Mouse (Mus musculus) CH12.LX (cell line): ENCODE results near the gene Dexi. TPM values are rescaled to one million over a fixed set of nuclear protein-coding genes. Genes with fewer than 3 reads are reported as not detected.

Experiments
- DNase-seq: peaks from one replicate; pipeline ENCODE4 v3.0.0-alpha.2; 2013; ENCODE audit errors: extremely low read depth
- H3K27ac ChIP-seq: 2 replicates; pipeline ENCODE4 v1.5.1; 2012; ENCODE audit warnings: low read depth, mild to moderate bottlenecking, control low read depth, moderate library complexity; ENCODE audit not compliant: insufficient read depth
- H3K27me3 ChIP-seq: replicated peaks from 2 replicates; pipeline ENCODE3; 2012; ENCODE audit warnings: inconsistent platforms
- H3K36me3 ChIP-seq, 2 experiments: replicated peaks in 1 of 2; 2 replicates each; pipeline versions ENCODE3 to v1.6.1; 2012; ENCODE audit warnings: inconsistent platforms in 1 of 2, low read length in 1 of 2, mild to moderate bottlenecking in 1 of 2, mixed read lengths in 1 of 2, moderate library complexity in 1 of 2; ENCODE audit not compliant: control insufficient read depth in 1 of 2, insufficient read depth in 1 of 2
- H3K4me1 ChIP-seq, 2 experiments: 2 replicates each; pipeline ENCODE4 v1.6.1; 2012; ENCODE audit warnings: inconsistent platforms in 1 of 2, moderate library complexity in 1 of 2; ENCODE audit not compliant: insufficient read depth in 2 of 2, control insufficient read depth in 1 of 2
- H3K4me2 ChIP-seq: 2 replicates; pipeline ENCODE4 v1.6.1; 2012; ENCODE audit warnings: low read depth, mild to moderate bottlenecking, control low read depth; ENCODE audit not compliant: poor library complexity, insufficient read depth, severe bottlenecking
- H3K4me3 ChIP-seq, 3 experiments: fragments of 150-350 bp in 1 of 3; sonication (generic) in 1 of 3; replicated peaks in 1 of 3; 2 replicates each; pipeline versions ENCODE3 to v1.5.1; 2011 to 2012; ENCODE audit warnings: low read depth in 2 of 3, low read length in 2 of 3, mild to moderate bottlenecking in 2 of 3, moderate library complexity in 2 of 3, control low read depth in 1 of 3, improper control_type of control experiment in 1 of 3, inconsistent platforms in 1 of 3, mixed read lengths in 1 of 3; ENCODE audit not compliant: poor library complexity in 1 of 3
- H3K79me2 ChIP-seq: replicated peaks from 2 replicates; pipeline ENCODE4 v1.6.1; 2012; ENCODE audit warnings: mild to moderate bottlenecking, moderate library complexity; ENCODE audit not compliant: control insufficient read depth, poor library complexity, insufficient read depth, severe bottlenecking; ENCODE audit errors: extremely low read depth
- H3K9ac ChIP-seq: 2 replicates; pipeline ENCODE4 v1.6.1; 2012; ENCODE audit warnings: low read depth, mild to moderate bottlenecking, control low read depth, moderate library complexity; ENCODE audit not compliant: insufficient read depth
- H3K9me3 ChIP-seq: replicated peaks from 2 replicates; pipeline ENCODE3; 2012; ENCODE audit warnings: low read length, inconsistent platforms, mixed read lengths
- BHLHE40 ChIP-seq: IDR thresholded peaks from 2 replicates; pipeline ENCODE4 v1.6.1; 2011; ENCODE audit warnings: mild to moderate bottlenecking, low read depth, low read length, improper control_type of control experiment
- CHD1 ChIP-seq: IDR thresholded peaks from 2 replicates; pipeline ENCODE4 v1.6.1; 2012; ENCODE audit warnings: low read depth, low read length, improper control_type of control experiment, inconsistent platforms
- CHD2 ChIP-seq: IDR thresholded peaks from 2 replicates; pipeline ENCODE4 v1.6.1; 2011; ENCODE audit warnings: low read length, improper control_type of control experiment
- CTCF ChIP-seq, 2 experiments: IDR thresholded peaks in 1 of 2; conservative IDR thresholded peaks in 1 of 2; 2 replicates each; pipeline ENCODE4 v1.5.1; 2011 to 2012; ENCODE audit warnings: low read depth in 2 of 2, low read length in 2 of 2, improper control_type of control experiment in 1 of 2, inconsistent platforms in 1 of 2, mild to moderate bottlenecking in 1 of 2, moderate library complexity in 1 of 2
- E2F4 ChIP-seq: IDR thresholded peaks from 2 replicates; pipeline ENCODE4 v1.6.1; 2011; ENCODE audit warnings: low read depth, low read length, improper control_type of control experiment; ENCODE audit not compliant: insufficient replicate concordance
- ELF1 ChIP-seq: IDR thresholded peaks from 2 replicates; pipeline ENCODE4 v1.6.1; 2014; ENCODE audit warnings: low read depth, mild to moderate bottlenecking, inconsistent platforms, low read length, improper control_type of control experiment
- EP300 ChIP-seq: IDR thresholded peaks from 2 replicates; pipeline ENCODE4 v1.6.1; 2011; ENCODE audit warnings: low read length, improper control_type of control experiment
- ETS1 ChIP-seq: conservative IDR thresholded peaks from 2 replicates; pipeline ENCODE4 v1.6.1; 2012; ENCODE audit warnings: low read depth, mild to moderate bottlenecking, inconsistent platforms, low read length, improper control_type of control experiment, moderate library complexity
- GABPA ChIP-seq: IDR thresholded peaks from 2 replicates; pipeline ENCODE4 v1.6.1; 2012; ENCODE audit warnings: low read depth, low read length, improper control_type of control experiment, inconsistent platforms; ENCODE audit not compliant: insufficient replicate concordance
- HCFC1 ChIP-seq: IDR thresholded peaks from 2 replicates; pipeline ENCODE4 v1.6.1; 2012; ENCODE audit warnings: low read depth, mild to moderate bottlenecking, inconsistent platforms, low read length, improper control_type of control experiment
- IRF4 ChIP-seq: IDR thresholded peaks from 2 replicates; pipeline ENCODE4 v1.6.1; 2014; ENCODE audit warnings: low read depth, mild to moderate bottlenecking, inconsistent platforms, low read length, improper control_type of control experiment
- JUN ChIP-seq: IDR thresholded peaks from 2 replicates; pipeline ENCODE4 v1.6.1; 2011; ENCODE audit warnings: low read depth, mild to moderate bottlenecking, low read length, improper control_type of control experiment, moderate library complexity; ENCODE audit not compliant: insufficient read depth
- JUND ChIP-seq: conservative IDR thresholded peaks from 2 replicates; pipeline ENCODE4 v1.6.1; 2011; ENCODE audit warnings: low read depth, low read length, improper control_type of control experiment
- KAT2A ChIP-seq: IDR thresholded peaks from 2 replicates; pipeline ENCODE4 v1.6.1; 2012; ENCODE audit warnings: low read length, improper control_type of control experiment, inconsistent platforms; ENCODE audit not compliant: insufficient replicate concordance
- MAFK ChIP-seq: IDR thresholded peaks from 2 replicates; pipeline ENCODE4 v1.6.1; 2011; ENCODE audit warnings: low read length, improper control_type of control experiment; ENCODE audit not compliant: insufficient replicate concordance
- MAX ChIP-seq: IDR thresholded peaks from 2 replicates; pipeline ENCODE4 v1.6.1; 2011; ENCODE audit warnings: low read length, improper control_type of control experiment
- MAZ ChIP-seq: IDR thresholded peaks from 2 replicates; pipeline ENCODE4 v1.6.1; 2012; ENCODE audit warnings: low read depth, mild to moderate bottlenecking, inconsistent platforms, low read length, improper control_type of control experiment, moderate library complexity
- MEF2A ChIP-seq: IDR thresholded peaks from 2 replicates; pipeline ENCODE4 v1.6.1; 2014; ENCODE audit warnings: low read depth, mild to moderate bottlenecking, inconsistent platforms, low read length, improper control_type of control experiment, borderline replicate concordance
- MYC ChIP-seq: IDR thresholded peaks from 2 replicates; pipeline ENCODE4 v1.6.1; 2011; ENCODE audit warnings: low read depth, mild to moderate bottlenecking, improper control_type of control experiment, low read length
- NELFE ChIP-seq: IDR thresholded peaks from 2 replicates; pipeline ENCODE4 v1.6.1; 2011; ENCODE audit warnings: low read depth, low read length, improper control_type of control experiment
- NRF1 ChIP-seq: IDR thresholded peaks from 2 replicates; pipeline ENCODE4 v1.6.1; 2014; ENCODE audit warnings: low read depth, mild to moderate bottlenecking, inconsistent platforms, low read length, improper control_type of control experiment, moderate library complexity
- PAX5 ChIP-seq: IDR thresholded peaks from 2 replicates; pipeline ENCODE4 v1.6.1; 2012; ENCODE audit warnings: low read length, inconsistent platforms, mixed read lengths
- POLR2A ChIP-seq: IDR thresholded peaks from 2 replicates; pipeline ENCODE4 v1.6.1; 2011; ENCODE audit warnings: low read depth, mild to moderate bottlenecking, improper control_type of control experiment, low read length
- POLR2AphosphoS2 ChIP-seq: IDR thresholded peaks from 2 replicates; pipeline ENCODE4 v1.6.1; 2011; ENCODE audit warnings: low read depth, low read length, improper control_type of control experiment
- RAD21 ChIP-seq: IDR thresholded peaks from 2 replicates; pipeline ENCODE4 v1.6.1; 2011; ENCODE audit warnings: low read depth, mild to moderate bottlenecking, low read length, improper control_type of control experiment, moderate library complexity
- RCOR1 ChIP-seq: conservative IDR thresholded peaks from 2 replicates; pipeline ENCODE4 v1.6.1; 2012; ENCODE audit warnings: low read depth, mild to moderate bottlenecking, inconsistent platforms, low read length, improper control_type of control experiment
- SIN3A ChIP-seq: IDR thresholded peaks from 2 replicates; pipeline ENCODE4 v1.6.1; 2012; ENCODE audit warnings: low read length, improper control_type of control experiment, inconsistent platforms
- SMC3 ChIP-seq: IDR thresholded peaks from 2 replicates; pipeline ENCODE4 v1.6.1; 2011; ENCODE audit warnings: low read depth, low read length, improper control_type of control experiment
- TBP ChIP-seq: conservative IDR thresholded peaks from 2 replicates; pipeline ENCODE4 v1.6.1; 2011; ENCODE audit warnings: low read depth, low read length, improper control_type of control experiment
- TCF12 ChIP-seq: IDR thresholded peaks from 2 replicates; pipeline ENCODE4 v1.6.1; 2014; ENCODE audit warnings: low read depth, mild to moderate bottlenecking, inconsistent platforms, low read length, improper control_type of control experiment
- UBTF ChIP-seq: IDR thresholded peaks from 2 replicates; pipeline ENCODE4 v1.6.1; 2012; ENCODE audit warnings: low read depth, mild to moderate bottlenecking, inconsistent platforms, low read length, improper control_type of control experiment, moderate library complexity
- USF1 ChIP-seq: IDR thresholded peaks from 2 replicates; pipeline ENCODE4 v1.6.1; 2014; ENCODE audit warnings: low read depth, mild to moderate bottlenecking, inconsistent platforms, low read length, improper control_type of control experiment
- USF2 ChIP-seq: conservative IDR thresholded peaks from 2 replicates; pipeline ENCODE4 v1.6.1; 2011; ENCODE audit warnings: low read depth, low read length, improper control_type of control experiment
- ZC3H11A ChIP-seq: IDR thresholded peaks from 2 replicates; pipeline ENCODE4 v1.6.1; 2012; ENCODE audit warnings: low read depth, mild to moderate bottlenecking, inconsistent platforms, low read length, improper control_type of control experiment
- ZKSCAN1 ChIP-seq: IDR thresholded peaks from 2 replicates; pipeline ENCODE4 v1.6.1; 2012; ENCODE audit warnings: low read depth, inconsistent platforms, low read length, improper control_type of control experiment, borderline replicate concordance
- ZMIZ1 ChIP-seq: IDR thresholded peaks from 2 replicates; pipeline ENCODE4 v1.6.1; 2012; ENCODE audit warnings: low read depth, mild to moderate bottlenecking, inconsistent platforms, low read length, improper control_type of control experiment
- dilution Hi-C: fragments of 300-500 bp; cut with MboI; formaldehyde crosslinking; loops from 2 replicates; pipeline ENCODE4 v1.14.3; 2020; ENCODE audit warnings: low sequenced_read_pairs; ENCODE audit not compliant: extremely low pct_unique_long_range_greater_than_20kb, extremely low pct_ligation_motif_present
- in situ Hi-C: fragments of 300-500 bp; cut with MboI; formaldehyde crosslinking; loops from 3 replicates; pipeline ENCODE4 v1.14.3; 2019; ENCODE audit warnings: low sequenced_read_pairs, low pct_ligation_motif_present, low pct_unique_long_range_greater_than_20kb, mixed read lengths
- polyA plus RNA-seq: library from polyadenylated mRNA; unstranded; fragments of >175 nt; gene quantifications from 2 replicates; pipeline ENCODE4 v1.2.1, GENCODE M21; 2012; ENCODE audit warnings: low read depth; ENCODE audit not compliant: insufficient read length
- total RNA-seq, 2 experiments: library from RNA; depleted of rRNA; stranded (reverse); fragments of 300-350 nt in 1 of 2; fragments of >200 nt in 1 of 2; gene quantifications; 2 replicates each; pipeline ENCODE4 v1.2.3; 2012 to 2014

The Dexi gene
- total and polyA plus RNA-seq, 3 experiments: 11.3 to 19.6 (median 14.1) TPM

DNA sequence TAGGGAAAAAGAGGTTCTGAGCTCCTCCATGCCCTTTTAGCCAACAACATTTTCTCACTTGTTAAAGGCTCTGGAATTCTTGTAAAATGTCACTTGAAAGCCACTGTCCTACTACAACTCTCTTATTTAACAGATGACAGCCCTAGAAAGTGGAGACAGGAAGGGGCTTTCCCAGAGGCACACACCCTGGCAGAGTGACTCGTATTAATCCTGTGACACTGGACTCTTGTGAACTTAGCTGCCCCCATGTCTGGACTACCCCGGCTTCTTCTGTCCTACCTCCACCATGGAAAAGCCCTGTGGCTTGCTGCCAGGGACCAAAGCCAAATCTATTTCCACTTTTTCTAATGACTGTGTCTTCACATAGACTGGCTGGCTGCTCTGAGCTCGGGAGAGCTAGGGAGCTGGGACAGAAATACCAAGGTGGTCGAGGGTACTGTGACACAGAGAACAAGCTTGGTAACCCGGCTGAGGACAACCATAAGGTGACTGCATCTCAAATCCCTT, 44.7 kb downstream of the Dexi start (continued):
- no peak for TF ChIP-seq JUND
- no peak for TF ChIP-seq PAX5
- peak; percentile 76; the same call in 1 of the 2 replicates for TF ChIP-seq ETS1
- TF ChIP-seq USF2: no peak
- TF ChIP-seq, all 38 proteins: peak for 11

- peak overlapping the region; percentile 84 for H3K27ac ChIP-seq
- TF ChIP-seq ZMIZ1 (peak; percentile 82; the same call in 1 of the 2 replicates), TBP (peak; percentile 85), E2F4 (no peak), MYC (peak; percentile 94), ELF1 (peak; percentile 76), MEF2A (peak; percentile 98), SIN3A (peak; percentile 97), RAD21 (peak; percentile 3), MAZ (0 out of 2 replicates have a peak, but pooled peaks have one; percentile 39), TCF12 (peak; percentile 99), IRF4 (peak; percentile 90), EP300 (peak; percentile 99), SMC3 (peak; percentile 34; the same call in 1 of the 2 replicates), USF2 (peak; percentile 63), MAFK (peak; percentile 73), NRF1 (no peak), KAT2A (0 out of 2 replicates have a peak, but pooled peaks have one; percentile 51), ETS1 (peak; percentile 99), NELFE (no peak; the same call in 1 of the 2 replicates), POLR2AphosphoS2 (peak; percentile 54; the same call in 1 of the 2 replicates), ZC3H11A (no peak), ZKSCAN1 (no peak), JUN (peak; percentile 99), CHD2 (peak; percentile 81), CTCF (conservative IDR thresholded peaks at IDR 0.05 in 1 of 2, IDR thresholded peaks at IDR 0.05 in 1 of 2; ENCODE audit: low read depth in 2 of 2, low read length in 2 of 2) (no peak), PAX5 (no peak), GABPA (no peak), RCOR1 (peak; percentile 89), MAX (peak; percentile 94), POLR2A (peak; percentile 70), HCFC1 (peak; percentile 65), JUND (peak; percentile 95), CHD1 (peak; percentile 71), USF1 (peak; percentile 77), BHLHE40 (peak; percentile 94), UBTF (no peak)
Measured at GRCm38 (mm10) chr16:10495824-10496298, 47.0 kb downstream of the Dexi start.

More at GRCm38 (mm10) chr16:10495824-10496298, 47.0 kb downstream of the Dexi start:
- Histone ChIP-seq H3K27me3 (no peaks in the 10 kb centered on the region), H3K36me3 (peaks cover 3 to 73% of the 10 kb centered on the region in 2 experiments), H3K4me2 (peak overlapping the region; percentile 48; the same call in 1 of the 2 replicates), H3K9me3 (no peaks in the 10 kb centered on the region), H3K79me2 (no peaks in the 10 kb centered on the region), H3K4me3 (peak overlapping the region; percentile 26 to 64 (median 53)), H3K9ac (peak overlapping the region; percentile 55; the same call in 1 of the 2 replicates), H3K4me1 (peaks cover 49 to 81% of the 10 kb centered on the region in 2 experiments)
- DNase-seq: peak; percentile 95
- in situ Hi-C loops: no loop called here
- dilution Hi-C loops: no loop called here
